Mouse (Mus musculus) layer of hippocampus, adult 18-20 months (tissue): Measurements from ENCODE around the gene A630001G21Rik. TPM values are rescaled to one million over a fixed set of nuclear protein-coding genes. Genes with fewer than 3 reads are reported as not detected.

ENCODE experiments used
- DNase-seq, 2 experiments: peaks; one replicate each; pipeline ENCODE4 v3.0.0; 2022; ENCODE audit warnings: low spot score in 2 of 2
- total RNA-seq, 2 experiments: library from RNA; stranded (reverse); gene quantifications; 2 replicates each; pipeline ENCODE4 v1.2.3; 2021

A630001G21Rik gene
- total RNA-seq, 2 experiments from 2014 or later, result 0.25 to 0.68 TPM

GRCm38 (mm10) chr1:85736355-85737184 lies 41.9 kb downstream of the A630001G21Rik start:
- peak; percentile 43 to 79 for DNase-seq

- no peak for DNase-seq
These were observed 42.9 kb downstream of the A630001G21Rik start for GRCm38 (mm10) chr1:85735463-85736123.

GRCm38 (mm10) chr1:85734511-85734910 lies 43.9 kb downstream of the A630001G21Rik start:
- DNase-seq, result no peak

GRCm38 (mm10) chr1:85732581-85732980 lies 45.9 kb downstream of the A630001G21Rik start:
- DNase-seq, result no peak

- no peak for DNase-seq
These were observed 48.0 kb downstream of the A630001G21Rik start for GRCm38 (mm10) chr1:85730471-85730870.

- no peak for DNase-seq
These were observed 58.1 kb downstream of the A630001G21Rik start for GRCm38 (mm10) chr1:85720220-85720893.

GRCm38 (mm10) chr1:85719049-85719448 lies 59.4 kb downstream of the A630001G21Rik start:
- no peak for DNase-seq

- no peak for DNase-seq
These were observed 61.9 kb downstream of the A630001G21Rik start for GRCm38 (mm10) chr1:85716447-85717027.

GRCm38 (mm10) chr1:85714501-85714900 lies 63.9 kb downstream of the A630001G21Rik start:
- DNase-seq, result no peak

GRCm38 (mm10) chr1:85706754-85707153 lies 71.7 kb downstream of the A630001G21Rik start:
- no peak for DNase-seq

- DNase-seq, result no peak
These were observed 72.9 kb downstream of the A630001G21Rik start for GRCm38 (mm10) chr1:85705552-85705951.

GRCm38 (mm10) chr1:85703245-85704186 lies 74.9 kb downstream of the A630001G21Rik start:
- DNase-seq, result peak; percentile 25 to 48

GRCm38 (mm10) chr1:85702531-85702930 lies 75.9 kb downstream of the A630001G21Rik start:
- DNase-seq, result no peak

GRCm38 (mm10) chr1:85697721-85698493 lies 80.5 kb downstream of the A630001G21Rik start:
- no peak for DNase-seq

- DNase-seq, result peak in 1 of 2 experiments; percentile 3
These were observed 82.8 kb downstream of the A630001G21Rik start for GRCm38 (mm10) chr1:85695646-85696045.

GRCm38 (mm10) chr1:85693280-85693679 lies 85.2 kb downstream of the A630001G21Rik start:
- no peak for DNase-seq

GRCm38 (mm10) chr1:85692281-85692680 lies 86.2 kb downstream of the A630001G21Rik start:
- DNase-seq, result no peak

GRCm38 (mm10) chr1:85690544-85690943 lies 87.9 kb downstream of the A630001G21Rik start:
- no peak for DNase-seq

GRCm38 (mm10) chr1:85687346-85687745 lies 91.1 kb downstream of the A630001G21Rik start:
- no peak for DNase-seq
